Mouse (Mus musculus) heart, adult 2 months (tissue): ENCODE data around the gene Chodl.

ENCODE experiments used
- CTCF ChIP-seq: fragments of 200-600 bp; IDR thresholded peaks from 2 replicates; pipeline ENCODE4 v1.8.1; 2022; ENCODE audit warnings: antibody characterized with exemption, mild to moderate bottlenecking, moderate library complexity
- EP300 ChIP-seq: fragments of 200-500 bp; IDR thresholded peaks from 2 replicates; pipeline ENCODE4 v1.6.1; 2011; ENCODE audit warnings: low read depth, low read length, control low read depth; ENCODE audit not compliant: insufficient read depth
- POLR2A ChIP-seq: fragments of 200-500 bp; IDR thresholded peaks from 2 replicates; pipeline ENCODE4 v1.6.1; 2011; ENCODE audit warnings: mild to moderate bottlenecking, low read depth, low read length, control low read depth; ENCODE audit not compliant: insufficient read depth

- no peak for TF ChIP-seq EP300
- TF ChIP-seq POLR2A = no peak
- TF ChIP-seq CTCF = peak; percentile 53
These were observed 19.6 kb downstream of the Chodl start for GRCm38 (mm10) chr16:78950359-78950758.
